Mouse (Mus musculus) gastrocnemius, adult 2 months (tissue): ENCODE data around the gene Syt5. TPM values are rescaled to one million over a fixed set of nuclear protein-coding genes. Genes with fewer than 3 reads are reported as not detected.

ENCODE experiments used
- DNase-seq: peaks from one replicate; pipeline ENCODE4 v3.0.0; 2022
- H3K27ac ChIP-seq: fragments of 200-600 bp; 2 replicates; pipeline ENCODE4 v1.8.1; 2022; ENCODE audit warnings: mild to moderate bottlenecking
- H3K4me3 ChIP-seq: fragments of 200-600 bp; 2 replicates; pipeline ENCODE4 v1.8.1; 2022; ENCODE audit warnings: mild to moderate bottlenecking, moderate library complexity
- CTCF ChIP-seq: fragments of 200-600 bp; IDR thresholded peaks from 2 replicates; pipeline ENCODE4 v1.8.1; 2022; ENCODE audit warnings: antibody characterized with exemption, mild to moderate bottlenecking, moderate library complexity
- intact Hi-C: fragments of 180-260 bp; cut with DNase I; formaldehyde crosslinking; loops from one replicate; pipeline ENCODE4 v1.15.1; 2025
- microRNA-seq: library from miRNA; unstranded; fragments of <30 nt; microRNA quantifications from one replicate; pipeline ENCODE4 v1.2.0, GENCODE M21; 2021
- total RNA-seq, 2 experiments: library from RNA; stranded (reverse); gene quantifications; 2 replicates each; pipeline ENCODE4 v1.2.3; 2021

The Syt5 gene
- total RNA-seq, 2 experiments from 2014 or later, result not detected

GRCm38 (mm10) chr7:4502421-4503090 is 44.8 kb downstream of the Syt5 start:
- intact Hi-C loops, result loop anchor here (10.0 kb wide), 1 partner anchor 1782 kb away; the partner anchor contains the start of gene Zfp667
- Histone ChIP-seq H3K27ac (peak overlapping the region; percentile 99), H3K4me3 (peak overlapping the region; percentile 95)
- no peak for TF ChIP-seq CTCF
- DNase-seq, result peak; percentile 36

DNA sequence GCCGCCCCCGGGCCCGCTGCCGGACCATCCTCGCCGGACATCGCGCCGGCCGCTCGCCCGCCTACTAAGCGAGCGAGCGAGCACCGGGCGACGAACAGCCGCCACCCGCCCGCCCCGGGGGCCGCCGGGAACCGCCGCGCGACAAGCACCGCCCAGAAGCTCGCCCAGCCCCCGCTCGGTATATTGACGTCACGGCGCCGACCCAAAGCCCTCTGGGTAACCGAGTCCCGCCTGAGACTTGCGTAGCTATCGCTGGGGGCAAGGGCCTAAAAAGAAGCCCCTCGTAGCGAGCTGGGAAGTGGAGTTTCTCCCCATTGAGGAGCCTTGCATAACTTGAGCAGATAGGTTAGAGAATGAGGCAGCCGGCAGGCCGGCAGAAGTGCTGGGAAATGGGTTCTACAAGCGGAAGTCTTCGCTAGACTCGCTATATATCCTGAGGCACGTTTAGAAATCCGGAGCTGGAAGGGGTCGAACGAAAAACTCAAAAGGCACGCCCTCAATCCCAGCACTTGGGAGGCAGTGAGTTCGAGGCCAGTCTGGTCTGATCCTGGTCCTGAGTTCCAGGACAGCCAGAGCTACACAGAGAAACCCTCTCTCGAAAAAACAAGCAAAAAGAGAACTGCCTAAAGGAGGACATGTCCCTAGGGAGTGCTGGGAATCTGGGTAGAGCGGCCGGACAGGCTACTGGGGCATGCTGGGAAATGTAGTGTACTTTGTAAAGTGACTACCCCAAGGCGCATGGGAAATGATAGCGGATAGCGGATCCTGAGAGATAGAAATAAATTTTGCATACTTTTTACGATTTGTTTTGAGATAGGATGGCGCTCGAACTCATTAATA is 45.6 kb downstream of the Syt5 start, which contains the start of gene Ppp1r12c:
Gene Ppp1r12c (minus strand): TSS at position 123 of the 840 bp plus-strand sequence.
- Histone ChIP-seq H3K4me3 (peak within 1 kb of the TSS; percentile 95), H3K27ac (peak within 1 kb of the TSS; percentile 99)
- no peak for TF ChIP-seq CTCF
- peak; percentile 98 for DNase-seq
- intact Hi-C loops, result loop anchor here (10.0 kb wide), 1 partner anchor 1783 kb away; the partner anchor contains the start of gene Zfp667

DNA sequence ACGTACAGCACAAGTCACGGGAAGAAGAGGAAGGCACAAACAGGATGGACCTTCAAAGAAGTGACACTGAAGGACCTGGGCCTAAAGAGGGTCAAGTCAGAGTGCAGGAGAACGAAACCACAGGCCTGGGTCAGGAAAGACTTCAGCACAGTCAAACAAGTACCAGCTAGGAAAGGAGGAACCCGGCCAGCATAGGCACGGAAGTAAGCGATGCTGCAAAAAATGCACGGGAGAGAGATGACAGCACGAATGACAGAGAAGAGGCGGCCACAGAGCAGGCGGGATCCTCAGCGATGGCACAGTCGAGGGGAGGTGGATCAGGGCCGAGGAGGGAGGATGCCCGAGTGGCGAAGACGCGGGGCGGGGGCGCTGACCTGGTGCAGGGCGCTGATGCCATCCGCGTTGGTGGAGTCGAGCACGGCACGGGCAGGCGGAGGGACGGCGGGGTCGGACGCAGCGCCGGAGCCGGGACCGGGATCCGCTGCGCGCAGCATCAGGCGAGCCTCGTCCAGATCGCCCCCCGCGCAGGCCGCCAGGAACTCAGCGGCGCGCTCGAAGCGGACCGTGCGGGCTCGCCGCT is 46.4 kb downstream of the Syt5 start:
- peak overlapping the region; percentile 99 for H3K27ac ChIP-seq
- intact Hi-C loops, result loop anchor here (10.0 kb wide), 1 partner anchor 1784 kb away; the partner anchor contains the start of gene Zfp667
- H3K4me3 ChIP-seq, result peak overlapping the region; percentile 95
- peak; percentile 60 for DNase-seq
- TF ChIP-seq CTCF, result no peak

DNA sequence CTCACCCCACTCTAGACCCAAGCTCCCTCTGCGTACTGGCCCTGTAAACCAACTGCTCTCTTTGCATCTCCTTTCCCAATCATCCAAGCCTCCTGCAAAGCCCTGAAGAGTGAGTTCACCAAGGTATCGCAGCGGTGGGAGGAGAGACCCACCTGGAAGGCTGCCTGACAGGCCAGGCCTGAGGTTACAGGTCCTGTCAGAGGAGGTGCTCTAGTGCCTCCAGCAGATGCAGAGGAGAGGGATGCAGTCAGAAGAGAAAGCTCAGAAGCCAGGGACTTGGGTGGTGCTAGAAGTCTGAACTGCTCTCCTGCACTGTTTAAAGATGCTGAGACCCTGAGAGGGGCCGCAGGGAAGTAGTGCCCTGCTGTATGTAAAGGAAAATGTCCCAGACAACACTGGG is 48.3 kb downstream of the Syt5 start:
- Histone ChIP-seq H3K27ac (peak overlapping the region; percentile 99), H3K4me3 (peak overlapping the region; percentile 95)
- TF ChIP-seq CTCF, result no peak
- intact Hi-C loops, result loop anchor here (10.0 kb wide), 1 partner anchor 1204 kb away; no protein-coding TSS in a partner anchor
- DNase-seq, result no peak

DNA sequence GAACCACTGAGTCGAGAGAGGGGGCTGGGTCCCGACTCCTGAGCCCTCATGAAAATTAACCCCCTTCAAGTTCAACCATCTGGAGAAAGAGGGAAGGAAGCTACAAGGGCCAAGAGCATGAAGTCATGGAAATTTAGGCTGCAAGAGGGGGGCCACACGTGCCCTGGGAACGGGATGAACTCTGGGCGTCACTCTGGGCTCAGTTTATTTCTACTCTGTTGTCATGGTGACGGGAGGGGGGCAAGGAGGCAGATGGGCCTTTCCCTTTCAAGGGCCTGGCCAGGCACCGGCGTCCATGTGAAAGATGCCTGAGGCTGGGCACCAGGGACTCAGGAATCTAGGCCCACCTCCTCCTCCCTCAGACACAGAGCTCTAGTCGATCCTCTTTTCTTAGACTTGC is 49.1 kb downstream of the Syt5 start:
- peak overlapping the region; percentile 95 for H3K4me3 ChIP-seq
- intact Hi-C loops, result loop anchor here (10.0 kb wide), 1 partner anchor 1203 kb away; no protein-coding TSS in a partner anchor
- no peak for TF ChIP-seq CTCF
- peak overlapping the region; percentile 99 for H3K27ac ChIP-seq
- DNase-seq, result peak; percentile 77

- no peak for TF ChIP-seq CTCF
- peak overlapping the region; percentile 99 for H3K27ac ChIP-seq
- intact Hi-C loops, result loop anchor here (10.0 kb wide), 1 partner anchor 1203 kb away; no protein-coding TSS in a partner anchor
- no peak overlapping the region for H3K4me3 ChIP-seq
- no peak for DNase-seq
Measured at GRCm38 (mm10) chr7:4497271-4497903, 50.0 kb downstream of the Syt5 start.

GRCm38 (mm10) chr7:4496468-4496867 is 50.9 kb downstream of the Syt5 start:
- H3K4me3 ChIP-seq, result no peak overlapping the region
- intact Hi-C loops, result loop anchor here (10.0 kb wide), 1 partner anchor 1202 kb away; no protein-coding TSS in a partner anchor
- TF ChIP-seq CTCF, result no peak
- peak overlapping the region; percentile 99; the same call in 1 of the 2 replicates for H3K27ac ChIP-seq
- no peak for DNase-seq

DNA sequence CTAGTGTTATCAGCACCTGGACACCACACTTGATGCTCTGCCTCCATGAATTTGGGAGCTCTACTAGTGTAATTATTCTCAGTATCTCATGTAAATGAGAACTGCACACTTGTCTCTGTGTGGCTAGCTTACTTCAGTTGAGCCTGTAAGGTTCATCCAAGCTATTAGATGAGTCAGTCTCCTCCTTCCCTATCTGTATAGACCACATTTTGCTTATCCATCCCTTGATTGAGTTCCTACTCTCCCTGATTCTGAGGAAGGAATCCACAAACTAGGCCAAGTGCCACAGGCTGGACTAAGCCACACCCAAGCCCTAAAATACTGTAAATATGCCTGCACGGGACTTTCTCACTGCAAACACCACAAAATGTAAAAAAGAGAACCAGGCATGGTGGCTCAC is 53.4 kb downstream of the Syt5 start:
- TF ChIP-seq CTCF, result no peak
- peak overlapping the region; percentile 73 for H3K27ac ChIP-seq
- no peak overlapping the region for H3K4me3 ChIP-seq
- intact Hi-C loops, result loop anchor here (5.0 to 10.0 kb wide), 2 partner anchors 347 to 1199 kb away; no protein-coding TSS in a partner anchor
- no peak for DNase-seq

GRCm38 (mm10) chr7:4492284-4493224 is 54.8 kb downstream of the Syt5 start:
- intact Hi-C loops, result loop anchor here (5.0 to 10.0 kb wide), 2 partner anchors 345 to 1198 kb away; no protein-coding TSS in a partner anchor
- Histone ChIP-seq H3K27ac (peak overlapping the region; percentile 73), H3K4me3 (peak overlapping the region; percentile 36)
- no peak for DNase-seq
- no peak for TF ChIP-seq CTCF

- intact Hi-C loops, result loop anchor here (5.0 to 10.0 kb wide), 2 partner anchors 344 to 1197 kb away; no protein-coding TSS in a partner anchor
- Histone ChIP-seq H3K4me3 (peak overlapping the region; percentile 36), H3K27ac (peak overlapping the region; percentile 73)
- DNase-seq, result peak; percentile 57
- TF ChIP-seq CTCF, result no peak
Measured at GRCm38 (mm10) chr7:4491308-4491707, 56.0 kb downstream of the Syt5 start.

Small RNA genes lying within 50 kb of the gene (microRNA-seq; reads per million reads assigned to microRNA genes)
- gene Gm23577, result not detected

Other genes with a start within 250 kb of the Syt5 start
- not detected for gene Ncr1, start 209.8 kb downstream of the Syt5 start, total RNA-seq
- gene Gp6, start 149.8 kb downstream of the Syt5 start, total RNA-seq, result not detected
- 10 to 100 TPM; 12.1 to 17.2 TPM for gene Rdh13, start 101.9 kb downstream of the Syt5 start, total RNA-seq
- 1 to 10 TPM; 1.5 to 3.7 TPM for gene Eps8l1, start 86.9 kb downstream of the Syt5 start, total RNA-seq
- 10 to 100 TPM; 17.8 to 24.8 TPM for gene Ppp1r12c, start 45.9 kb downstream of the Syt5 start, total RNA-seq
- gene Tnnt1, start 31.2 kb downstream of the Syt5 start, total RNA-seq, result 1,000 to 10,000 TPM in 1 of 2 experiments, 100 to 1,000 TPM in 1; 398 to 1,232 TPM
- gene Tnni3, start 23.3 kb downstream of the Syt5 start, total RNA-seq, result under 1 TPM in 1 of 2 experiments, not detected in 1; 0.41 TPM
- not detected for gene Dnaaf3, start 15.1 kb downstream of the Syt5 start, total RNA-seq
- gene Ptprh, start 56.5 kb upstream of the Syt5 start, total RNA-seq, result not detected
- gene Tmem86b, start 83.9 kb upstream of the Syt5 start, total RNA-seq, result 1 to 10 TPM; 2.6 to 3.3 TPM
- 10 to 100 TPM; 45.0 to 51.2 TPM for gene Ppp6r1, start 111.5 kb upstream of the Syt5 start, total RNA-seq
- 10 to 100 TPM; 23.4 to 29.8 TPM for gene Hspbp1, start 137.5 kb upstream of the Syt5 start, total RNA-seq
- gene Brsk1, start 143.1 kb upstream of the Syt5 start, total RNA-seq, result under 1 TPM; 0.48 to 0.75 TPM
- gene Tmem150b, start 177.7 kb upstream of the Syt5 start, total RNA-seq, result under 1 TPM in 1 of 2 experiments, not detected in 1; 0.22 TPM
- gene Kmt5c, start 192.6 kb upstream of the Syt5 start, total RNA-seq, result 10 to 100 TPM in 1 of 2 experiments, 1 to 10 TPM in 1; 8.0 to 11.5 TPM
- under 1 TPM; 0.51 to 0.78 TPM for gene Cox6b2, start 205.6 kb upstream of the Syt5 start, total RNA-seq
- gene Fam71e2, start 223.8 kb upstream of the Syt5 start, total RNA-seq, result not detected
- gene Il11, start 235.3 kb upstream of the Syt5 start, total RNA-seq, result not detected
- not detected for gene Tmem190, start 235.4 kb upstream of the Syt5 start, total RNA-seq
- gene Tmem238, start 242.1 kb upstream of the Syt5 start, total RNA-seq, result 10 to 100 TPM in 1 of 2 experiments, 1 to 10 TPM in 1; 8.0 to 10.6 TPM
- gene Rpl28, start 245.3 kb upstream of the Syt5 start, total RNA-seq, result 100 to 1,000 TPM; 483 to 569 TPM